Mouse (Mus musculus) mature B cell (primary cell): ENCODE measurements around the gene Exo1.

Experiments used
- in situ Hi-C: fragments of 300-500 bp; cut with MboI; formaldehyde crosslinking; loops from 2 replicates; pipeline ENCODE4 v1.14.3; 2019

Gene Exo1

DNA sequence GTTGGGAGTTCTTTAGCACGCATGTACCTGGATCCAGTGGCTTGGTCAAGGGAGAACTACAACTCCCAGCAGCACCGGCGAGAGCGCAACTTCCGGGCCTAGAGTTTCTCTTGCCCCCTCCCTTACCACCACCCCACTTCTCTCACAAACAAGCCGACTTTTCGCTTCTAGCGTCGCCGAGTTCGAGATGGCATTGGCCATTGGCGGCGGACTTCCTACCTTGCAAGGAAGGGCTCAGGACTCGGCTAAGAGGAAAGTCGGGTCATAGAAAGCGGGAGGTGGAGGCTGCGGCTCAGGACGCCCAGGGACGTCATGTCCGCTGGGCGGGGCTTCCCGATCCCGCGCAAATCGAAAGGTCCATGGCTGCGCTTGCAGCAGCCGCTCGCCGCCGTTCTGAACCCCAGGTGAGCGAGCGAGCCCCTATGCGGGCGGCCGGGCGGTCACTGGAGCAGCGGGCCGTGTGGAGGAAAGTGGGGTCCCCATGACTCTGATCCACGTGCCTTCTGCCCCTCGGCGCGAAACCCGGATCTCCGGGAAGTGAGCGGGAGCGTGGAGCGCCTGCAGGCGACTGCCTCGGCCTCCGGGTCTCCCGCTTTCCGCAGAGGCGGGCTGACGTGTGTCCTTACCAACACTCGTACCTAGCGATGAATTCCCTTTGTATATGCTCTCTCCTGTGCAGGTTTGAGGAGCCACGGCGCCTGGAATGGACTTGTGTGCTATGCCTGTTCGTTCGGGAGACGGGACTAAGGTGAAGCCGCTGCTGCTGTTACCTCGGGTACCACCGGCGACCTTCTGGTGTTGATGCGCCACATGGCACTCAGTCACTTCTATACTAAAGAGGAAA lies at the start of gene Exo1:
Gene Exo1 (plus strand): TSS at position 129 of the 844 bp plus-strand sequence.
- in situ Hi-C loops, result loop anchor here (10.0 kb wide), 1 partner anchor 186 kb away; the partner anchor contains the start of genes Chml, Opn3 and Wdr64

DNA sequence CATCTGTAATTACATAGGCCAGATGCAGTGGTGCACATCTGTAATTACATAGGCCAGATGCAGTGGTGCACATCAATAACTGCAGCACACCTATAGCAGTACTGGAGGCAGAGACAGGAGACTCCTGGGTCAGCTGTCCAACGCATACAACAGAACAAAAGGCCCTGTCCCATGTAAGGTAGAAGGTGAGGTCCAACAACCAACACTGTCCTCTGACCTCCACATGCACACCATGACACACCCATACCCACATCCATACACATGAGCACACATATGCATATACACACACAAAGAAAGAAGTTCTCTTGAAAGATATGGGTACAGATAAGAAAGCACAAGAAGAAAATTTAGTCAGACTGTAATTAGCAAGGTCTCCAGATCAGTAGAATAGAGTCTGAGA lies 24.9 kb upstream of the Exo1 start:
- in situ Hi-C loops, result no loop called here

DNA sequence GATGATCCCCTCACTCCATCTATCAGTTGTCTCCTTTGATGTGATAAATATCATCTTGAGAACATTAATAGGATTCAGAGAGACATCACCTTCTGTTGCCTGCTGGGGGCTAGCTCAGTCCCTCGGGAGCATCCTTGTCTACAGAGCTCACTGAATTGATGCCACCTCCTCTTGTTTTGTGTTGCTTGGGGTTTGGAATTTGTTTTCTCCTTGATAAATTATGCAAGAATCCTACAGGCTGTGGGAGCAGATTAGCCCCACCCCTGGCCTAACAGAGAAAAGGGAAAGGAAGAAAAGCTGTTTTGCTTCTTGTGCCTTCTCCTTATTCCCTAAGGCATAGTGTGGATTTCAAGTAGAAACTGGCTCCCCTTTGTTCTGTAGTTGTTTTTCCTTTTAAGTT lies 13.3 kb upstream of the Exo1 start:
- in situ Hi-C loops, result no loop called here

DNA sequence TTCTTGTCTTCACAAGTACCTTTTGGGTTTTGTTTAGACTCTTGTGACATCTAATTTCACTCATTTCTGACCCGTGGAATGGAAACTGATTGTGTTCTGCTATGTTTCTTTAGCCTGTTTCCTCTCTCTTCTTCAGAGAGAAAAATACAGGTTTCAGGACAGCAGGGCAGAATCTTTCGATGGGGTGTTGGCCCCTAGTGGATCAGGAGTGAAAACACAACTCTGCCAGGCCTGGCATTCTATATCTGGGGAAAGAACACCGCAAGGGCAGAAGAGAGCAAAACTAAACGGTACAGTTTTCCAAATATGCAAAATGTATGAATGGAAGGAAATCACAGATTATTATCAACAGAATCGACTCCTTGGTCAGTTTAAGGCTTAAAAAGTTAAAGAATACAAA lies 12.8 kb upstream of the Exo1 start:
- in situ Hi-C loops, result no loop called here

DNA sequence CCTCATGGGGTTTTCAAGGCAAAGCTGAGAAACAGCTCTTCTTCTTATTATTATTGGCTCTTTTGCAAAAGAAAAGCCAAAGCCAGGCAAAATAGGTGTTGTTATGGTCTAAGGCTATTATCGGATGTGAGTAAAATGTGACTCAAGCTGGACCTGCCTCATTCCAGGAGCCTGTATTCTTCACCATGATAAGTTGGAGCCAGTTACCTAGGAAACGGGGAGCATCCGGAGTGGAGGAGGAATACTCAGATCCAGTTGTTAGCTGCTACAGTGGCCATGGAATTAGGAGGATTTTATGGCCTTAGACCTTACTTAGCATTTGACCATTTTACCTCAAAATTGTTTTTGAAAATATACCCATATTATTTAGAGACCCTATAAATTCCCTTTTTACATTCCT lies 9.7 kb upstream of the Exo1 start:
- in situ Hi-C loops, result no loop called here

DNA sequence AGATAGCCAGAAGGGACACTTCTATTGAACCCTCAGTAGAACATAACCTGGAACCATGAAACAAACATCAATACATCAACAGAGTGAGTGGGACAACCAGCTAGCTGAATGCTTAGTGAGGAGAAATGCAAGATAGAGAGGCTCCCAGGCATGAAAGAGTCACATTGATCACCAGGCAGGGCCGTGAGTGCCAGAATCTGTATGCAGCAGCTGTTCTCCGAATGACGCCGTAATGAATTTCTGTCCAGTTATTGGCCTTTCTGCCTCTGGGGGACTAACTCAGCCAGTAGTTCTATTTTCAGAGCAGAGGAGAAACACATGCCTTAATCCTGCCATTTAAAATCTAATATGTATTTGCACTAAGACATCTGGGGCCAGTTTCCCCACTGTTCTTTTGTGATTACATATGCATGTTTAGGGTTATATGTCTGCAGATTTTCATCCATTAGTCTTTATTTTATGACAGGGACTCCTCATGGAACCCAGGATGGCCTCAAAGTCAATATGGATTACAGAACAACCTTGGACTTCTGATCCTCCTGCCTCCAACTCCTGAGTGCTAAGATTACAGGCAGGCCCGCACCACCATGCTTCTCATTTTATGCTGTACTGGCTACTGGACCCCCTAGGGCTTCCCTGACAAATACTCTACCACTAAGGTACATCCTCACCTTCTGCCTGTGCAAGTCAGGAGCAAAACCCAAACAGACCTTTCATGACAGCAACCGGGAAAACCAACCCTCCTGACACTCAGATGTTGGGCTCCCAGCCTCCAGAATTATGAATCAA lies 8.2 kb upstream of the Exo1 start:
- in situ Hi-C loops, result no loop called here

DNA sequence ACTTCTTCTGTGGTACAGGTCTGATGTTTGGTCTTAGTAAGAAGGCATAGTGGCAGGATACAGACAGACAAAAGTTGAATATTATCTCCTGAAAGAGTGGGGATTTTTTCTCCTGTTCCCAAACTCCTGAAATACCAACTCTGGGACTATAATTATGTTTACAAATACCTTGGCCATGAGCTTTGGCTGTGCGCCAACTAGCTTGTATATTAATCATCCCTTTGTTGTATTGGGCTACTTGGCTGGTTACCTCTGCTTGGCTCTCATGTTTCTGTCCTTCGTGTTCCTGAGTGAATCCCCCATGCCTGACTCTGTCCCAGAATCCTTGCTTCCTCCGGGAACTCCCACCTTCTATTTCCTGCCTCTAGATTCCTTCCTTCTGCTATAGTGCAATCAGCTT lies 3.0 kb downstream of the Exo1 start:
- in situ Hi-C loops, result loop anchor here (10.0 kb wide), 1 partner anchor 189 kb away; the partner anchor contains the start of genes Chml, Opn3 and Wdr64

DNA sequence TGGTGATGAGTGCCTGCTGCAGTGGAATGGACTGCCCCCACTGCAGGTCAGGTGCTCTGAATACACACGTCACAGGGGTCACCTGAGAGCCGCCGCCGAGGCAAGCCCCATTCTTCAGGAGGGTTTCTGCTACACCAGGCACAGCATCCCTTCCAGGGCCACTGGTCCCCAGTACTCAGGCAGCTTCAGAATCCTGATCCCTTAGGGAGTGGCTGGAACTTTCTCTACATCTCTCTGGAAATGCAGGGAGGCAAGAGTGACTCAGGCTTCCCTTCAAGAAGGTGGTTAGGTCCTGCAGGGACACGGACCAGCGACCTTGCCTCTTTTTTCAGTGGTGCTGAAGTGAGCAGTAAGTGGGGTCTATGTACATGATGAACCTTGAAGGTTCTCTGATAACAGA lies 12.9 kb downstream of the Exo1 start:
- in situ Hi-C loops, result no loop called here

DNA sequence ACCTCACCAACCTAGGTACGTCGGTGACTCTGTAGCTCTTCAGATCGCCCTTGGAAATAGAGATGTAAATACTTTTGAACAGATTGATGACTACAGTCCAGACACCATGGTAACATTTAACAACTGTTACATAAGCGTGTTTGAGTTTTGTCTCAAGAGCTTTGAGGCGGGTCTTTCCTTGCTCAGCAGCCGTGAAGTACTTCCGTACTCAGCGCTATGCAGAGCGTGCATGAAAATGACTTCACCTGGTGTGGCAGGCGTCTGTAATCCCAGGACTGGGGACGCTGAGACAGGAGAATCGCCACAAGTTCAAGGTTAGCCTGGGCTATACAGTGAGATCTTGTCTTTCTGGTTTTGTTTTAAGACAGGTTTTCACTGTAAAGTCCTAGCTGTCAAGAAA lies 13.3 kb downstream of the Exo1 start:
- in situ Hi-C loops, result no loop called here

DNA sequence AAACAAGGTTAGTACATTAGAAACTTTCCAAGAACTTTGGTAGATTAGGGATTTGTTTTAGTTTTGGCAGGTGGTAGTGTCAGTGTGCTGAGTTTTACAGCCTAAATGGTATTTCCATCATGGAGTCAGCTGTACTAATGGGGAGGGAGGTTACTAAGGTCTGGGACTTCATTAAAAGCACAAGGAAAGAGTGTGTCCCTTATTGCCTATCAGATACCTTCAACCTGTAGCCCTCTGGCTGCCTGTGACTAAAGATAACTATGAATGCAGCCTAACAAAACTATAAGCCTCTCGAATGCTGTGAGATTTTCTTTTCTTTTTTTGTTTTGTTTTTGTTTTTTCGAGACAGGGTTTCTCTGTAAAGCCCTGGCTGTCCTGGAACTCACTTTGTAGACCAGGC lies 30.8 kb downstream of the Exo1 start:
- in situ Hi-C loops, result loop anchor here (25.0 kb wide), 1 partner anchor 1324 kb away; no protein-coding TSS in a partner anchor

DNA sequence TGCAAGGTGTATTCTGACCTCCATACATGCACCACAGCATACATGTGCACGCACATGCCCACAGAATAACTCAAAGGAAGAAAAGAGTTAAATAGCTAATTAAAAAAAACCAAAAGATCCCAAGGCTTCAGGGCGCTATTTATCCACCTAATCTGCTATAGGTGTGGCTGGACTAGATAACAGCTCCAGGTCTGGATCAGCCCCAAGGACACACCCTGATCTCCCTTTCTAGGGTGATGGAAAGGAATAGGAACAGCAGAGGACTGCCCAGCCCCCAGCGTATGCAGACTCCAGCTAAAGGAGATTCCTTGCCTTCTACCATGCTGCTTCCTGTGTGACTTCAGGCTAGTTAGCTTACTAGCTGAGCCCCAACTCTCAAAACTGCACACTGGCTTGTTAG lies 31.7 kb downstream of the Exo1 start:
- in situ Hi-C loops, result loop anchor here (25.0 kb wide), 1 partner anchor 1325 kb away; no protein-coding TSS in a partner anchor

DNA sequence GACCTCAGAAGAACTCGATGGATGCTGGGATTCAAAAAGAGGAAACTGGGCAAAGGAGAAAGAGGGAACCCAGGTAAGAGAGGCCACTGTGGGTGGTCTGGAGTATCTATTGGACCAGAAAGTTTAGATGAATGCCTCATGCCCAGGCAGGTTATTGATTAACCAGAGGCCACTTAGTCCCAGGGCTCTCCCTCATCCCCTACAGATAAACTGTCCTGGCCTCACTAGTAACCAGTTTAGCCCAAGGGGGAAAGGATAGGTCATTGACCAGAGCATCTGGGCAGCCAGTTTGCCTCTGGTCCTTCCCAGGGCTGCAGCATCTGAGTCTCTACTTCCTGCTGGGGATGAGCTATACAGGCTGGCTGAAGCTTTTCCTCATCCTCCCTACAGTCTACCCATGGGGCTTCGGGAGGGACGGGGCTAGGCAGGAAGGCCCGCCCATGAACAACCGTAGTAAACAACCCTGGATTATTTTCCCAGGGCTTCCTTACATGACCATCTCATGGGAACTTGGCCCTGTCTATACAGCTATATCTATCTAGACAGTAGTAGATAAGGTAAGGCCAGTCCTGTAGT lies 33.4 kb downstream of the Exo1 start:
- in situ Hi-C loops, result loop anchor here (25.0 kb wide), 1 partner anchor 1327 kb away; no protein-coding TSS in a partner anchor

DNA sequence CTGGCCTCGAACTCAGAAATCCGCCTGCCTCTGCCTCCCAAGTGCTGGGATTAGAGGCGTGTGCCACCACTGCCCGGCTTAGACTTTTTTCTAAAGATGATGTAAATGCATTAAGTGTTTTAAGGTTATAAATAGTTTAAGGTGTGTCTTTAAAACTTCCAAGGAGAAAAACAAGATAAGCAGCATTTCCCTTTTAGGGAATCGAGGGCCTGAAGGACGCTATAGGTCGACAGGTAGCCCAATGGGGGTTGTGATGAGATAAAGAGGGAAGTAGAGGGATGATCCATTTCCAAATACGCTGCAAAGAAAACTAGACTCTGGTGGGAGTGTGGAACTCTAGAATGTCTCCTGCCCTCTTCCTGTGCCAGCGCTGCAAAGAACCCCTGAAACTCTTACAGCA lies 39.6 kb downstream of the Exo1 start, which contains the start of gene Gm38100:
Gene Gm38100 (plus strand): TSS at position 301 of the 400 bp plus-strand sequence.
- in situ Hi-C loops, result loop anchor here (25.0 kb wide), 1 partner anchor 1333 kb away; no protein-coding TSS in a partner anchor

DNA sequence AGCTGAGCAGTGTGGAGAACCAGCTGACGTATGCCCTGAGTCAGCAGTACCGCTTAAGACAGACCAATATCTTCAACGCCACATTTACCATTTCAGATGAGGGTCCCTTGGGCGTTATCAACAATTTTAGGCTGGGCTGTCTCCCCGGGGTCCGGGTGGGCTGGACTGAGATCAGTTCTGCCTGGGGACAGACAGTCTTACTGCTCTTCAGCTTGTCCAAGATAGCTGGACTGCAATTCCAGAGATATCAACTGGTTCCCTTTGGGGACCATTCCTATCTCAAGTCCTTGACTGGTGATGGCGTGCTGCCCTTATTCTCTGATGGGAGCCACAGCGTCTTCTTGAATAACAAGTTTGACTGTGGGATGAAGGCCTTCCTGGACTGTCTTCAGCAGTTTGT lies 40.7 kb downstream of the Exo1 start:
- in situ Hi-C loops, result loop anchor here (25.0 kb wide), 1 partner anchor 1334 kb away; no protein-coding TSS in a partner anchor

DNA sequence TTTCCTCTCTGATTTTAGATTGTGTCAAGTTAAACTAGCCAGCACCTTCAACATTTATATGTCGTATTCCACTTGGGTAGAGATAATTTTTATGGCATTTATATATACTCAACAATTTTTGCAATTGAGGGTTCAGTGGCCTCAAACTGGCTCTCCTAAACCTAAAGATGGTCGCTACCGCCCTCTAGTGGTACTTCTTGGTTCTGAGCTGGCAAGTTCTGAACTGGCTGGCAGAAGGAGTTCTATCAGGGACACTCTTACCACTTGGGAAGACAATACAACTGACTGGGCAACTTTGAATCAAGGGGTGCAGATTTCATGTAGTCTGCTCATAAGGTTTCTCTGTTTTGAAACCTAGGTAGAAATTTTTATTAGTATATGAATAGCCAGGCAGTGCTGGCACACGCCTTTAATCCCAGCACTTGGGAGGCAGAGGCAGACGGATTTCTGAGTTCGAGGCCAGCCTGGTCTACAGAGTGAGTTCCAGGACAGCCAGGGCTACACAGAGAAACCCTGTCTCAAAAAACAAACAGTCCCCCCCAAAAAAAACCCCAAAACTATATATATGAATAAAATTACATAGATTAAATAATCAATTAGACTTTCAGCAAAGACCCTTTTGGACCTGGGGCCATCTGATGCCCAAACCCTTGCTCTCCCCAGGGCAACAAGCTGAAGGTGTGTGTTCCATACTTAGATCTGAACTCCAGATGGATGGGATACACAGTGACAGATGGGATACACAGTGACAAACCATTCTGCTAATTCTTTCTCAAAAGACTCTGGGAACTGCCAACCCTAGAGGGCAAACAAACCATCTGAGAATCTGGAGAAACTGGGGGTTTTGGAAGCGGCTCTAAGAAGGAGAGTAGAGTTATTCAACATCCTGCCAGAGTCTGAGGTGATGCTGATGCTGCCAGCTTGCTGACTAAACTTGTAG lies 43.7 kb downstream of the Exo1 start:
- in situ Hi-C loops, result loop anchor here (25.0 kb wide), 1 partner anchor 1337 kb away; no protein-coding TSS in a partner anchor

DNA sequence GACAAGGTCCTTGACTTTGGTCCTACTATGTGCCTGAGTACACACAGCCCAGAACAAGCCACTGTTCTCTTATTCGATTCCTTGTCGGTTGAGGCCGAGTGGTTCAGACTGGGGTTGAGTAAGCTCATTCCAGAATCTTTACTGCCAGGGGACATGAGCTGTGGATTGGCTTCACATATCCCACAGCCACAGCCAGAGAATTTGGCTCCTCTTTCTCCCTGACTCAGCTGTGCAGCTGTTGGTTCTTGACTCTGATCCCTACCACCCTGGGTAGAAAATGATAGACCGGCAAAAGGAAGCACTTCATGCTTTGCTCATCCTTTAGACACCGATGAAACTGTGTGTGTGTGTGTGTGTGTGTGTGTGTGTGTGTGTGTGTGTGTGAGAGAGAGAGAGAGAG lies 51.0 kb downstream of the Exo1 start:
- in situ Hi-C loops, result no loop called here

DNA sequence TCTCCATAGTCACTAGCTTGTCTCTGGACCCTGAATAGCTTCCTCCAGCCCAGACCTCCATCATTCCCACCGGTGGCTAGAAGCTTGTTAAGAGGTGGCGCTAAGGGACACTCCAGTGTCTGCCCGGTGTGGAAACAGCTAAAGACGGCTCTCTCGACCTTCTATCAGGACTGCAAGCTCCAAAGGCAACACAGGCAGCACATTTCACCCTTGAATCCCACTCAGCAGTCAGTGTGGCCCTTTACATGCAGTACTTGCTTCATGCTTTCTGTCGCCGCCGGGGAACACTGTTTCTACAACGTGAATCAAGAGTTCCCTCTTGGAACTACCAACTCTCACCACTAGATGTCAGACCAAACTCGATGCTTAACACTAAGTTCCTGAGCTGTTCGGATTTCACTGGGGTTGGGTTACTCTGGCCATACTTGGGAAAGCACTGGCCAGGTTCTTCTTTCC lies 55.9 kb downstream of the Exo1 start:
- in situ Hi-C loops, result no loop called here

DNA sequence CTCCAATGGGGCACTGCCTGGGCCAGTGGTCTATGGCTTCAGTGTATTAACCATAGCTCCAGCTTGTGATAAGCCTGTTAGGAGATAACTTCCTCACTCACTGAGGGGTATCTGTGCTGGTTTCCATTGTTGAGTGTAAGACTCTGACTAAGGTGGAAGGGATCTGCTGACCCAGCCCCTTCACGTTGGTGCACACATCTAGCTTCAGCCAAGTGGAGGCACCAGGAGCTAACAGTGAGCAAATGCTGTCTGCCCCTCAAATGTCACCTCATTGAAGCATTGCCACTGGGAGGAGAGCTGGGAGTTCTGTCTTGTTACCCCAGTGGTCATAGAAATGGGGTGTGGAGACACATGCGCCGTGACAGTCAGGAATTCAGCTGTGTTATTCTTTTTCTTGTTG lies 58.4 kb downstream of the Exo1 start:
- in situ Hi-C loops, result no loop called here

DNA sequence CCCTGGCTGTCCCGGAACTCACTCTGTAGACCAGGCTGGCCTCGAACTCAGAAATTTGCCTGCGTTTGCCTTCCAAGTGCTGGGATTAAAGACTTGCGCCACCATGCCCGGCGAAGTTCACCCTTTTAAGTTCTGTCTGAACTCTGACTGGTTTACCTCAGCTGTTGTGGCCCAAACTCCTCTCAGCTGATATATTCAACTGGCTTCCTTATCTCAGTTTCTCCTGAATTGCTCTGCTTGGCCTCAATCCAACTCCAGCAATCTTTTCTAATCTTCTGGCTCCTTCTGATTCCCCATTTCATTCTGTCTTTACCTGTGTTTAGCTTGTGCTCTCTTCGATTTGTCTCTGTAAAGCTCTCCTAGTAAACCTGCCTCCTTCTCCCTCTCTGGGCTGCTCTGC lies 62.8 kb downstream of the Exo1 start:
- in situ Hi-C loops, result no loop called here

DNA sequence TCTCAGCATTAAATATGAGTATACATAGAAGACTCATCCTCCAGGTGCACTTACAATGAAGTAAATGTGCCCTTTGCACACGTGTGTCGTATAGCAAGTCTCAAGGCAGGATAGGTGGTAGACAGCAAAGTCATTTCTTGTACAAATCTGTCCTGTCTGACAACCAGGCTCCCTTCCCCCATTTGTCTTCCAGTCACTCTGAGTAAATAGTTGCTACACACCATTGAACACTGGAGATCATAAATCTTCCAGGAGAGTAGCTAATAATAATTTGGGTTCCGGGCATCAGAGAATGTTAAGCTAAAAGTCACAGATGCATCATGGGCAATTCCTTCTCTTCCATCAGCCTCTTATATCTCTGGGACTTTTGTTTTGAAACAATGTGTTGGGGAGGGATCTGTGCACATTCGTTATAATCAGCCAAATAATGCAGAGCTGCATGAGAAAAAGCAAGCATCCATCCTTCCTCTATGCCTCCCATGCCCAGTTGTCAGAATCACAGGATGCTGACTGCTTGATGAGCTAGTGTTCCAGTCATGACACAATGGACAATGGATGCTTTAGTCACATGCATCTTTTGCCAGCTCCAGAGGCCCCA lies 66.4 kb downstream of the Exo1 start:
- in situ Hi-C loops, result no loop called here
